Mouse (Mus musculus): ENCODE data around the gene Lrp6.

Lrp6 gene

DNA sequence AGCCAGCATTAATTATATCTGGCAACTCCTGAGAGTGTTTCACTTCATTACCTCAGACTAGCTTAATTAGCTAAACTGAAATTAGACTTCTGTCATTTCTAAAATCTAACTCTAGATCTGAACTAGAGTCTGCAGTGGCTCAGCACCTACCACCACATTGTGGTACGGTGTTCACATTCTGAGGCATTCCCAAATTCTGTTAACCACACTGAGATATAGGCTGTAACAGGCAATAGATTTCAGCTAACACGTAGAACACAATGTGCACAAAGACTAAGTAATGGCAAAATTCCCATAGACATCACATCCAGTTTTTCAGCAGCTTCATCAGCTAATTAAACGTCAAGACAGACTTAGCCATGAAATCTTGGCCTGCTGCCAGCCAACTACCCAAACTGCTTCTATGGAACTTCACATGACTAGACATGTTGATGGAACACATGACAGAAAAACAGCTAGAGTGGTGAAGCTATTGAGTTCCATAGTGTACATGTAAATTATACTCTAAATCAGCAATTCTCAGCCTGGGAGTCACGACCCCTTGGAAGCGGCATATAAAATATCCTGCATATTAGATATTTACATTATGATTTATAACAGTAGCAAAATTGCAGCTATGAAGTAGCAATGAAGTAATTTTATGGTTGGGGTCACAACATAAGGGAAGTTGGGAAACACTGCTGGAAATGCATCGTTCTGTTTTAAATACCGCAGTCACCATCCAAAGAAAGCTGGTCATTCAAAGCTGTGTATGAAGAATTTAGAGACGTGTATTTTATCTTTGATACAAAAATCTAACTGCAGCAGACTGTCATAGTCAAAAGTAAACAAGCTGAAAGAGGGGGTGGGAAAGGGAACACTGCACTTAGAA lies 71.7 kb downstream of the Lrp6 start:
- DNase-seq (ENCODE audit: low spot score): peak; percentile 49

DNA sequence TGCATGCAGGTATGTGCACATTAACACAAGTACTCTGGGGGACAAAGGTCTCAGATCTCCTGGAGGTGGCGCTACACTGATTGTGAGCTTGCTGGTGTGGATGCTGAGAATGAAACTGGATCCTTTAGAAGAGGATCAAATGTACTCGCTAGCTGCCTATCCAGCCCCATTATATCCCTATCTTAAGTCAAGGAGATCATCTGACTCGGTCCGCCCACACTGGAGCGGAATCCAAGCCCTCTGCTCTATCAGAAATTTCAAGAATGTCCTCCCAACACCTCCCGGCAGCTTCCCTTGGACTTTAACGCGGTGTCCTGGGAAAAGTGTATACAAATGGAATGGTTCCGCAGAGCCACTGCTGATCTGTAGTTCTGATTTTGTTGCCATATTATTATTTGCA lies 77.1 kb downstream of the Lrp6 start:
- no peak for DNase-seq (ENCODE audit: low spot score)

DNA sequence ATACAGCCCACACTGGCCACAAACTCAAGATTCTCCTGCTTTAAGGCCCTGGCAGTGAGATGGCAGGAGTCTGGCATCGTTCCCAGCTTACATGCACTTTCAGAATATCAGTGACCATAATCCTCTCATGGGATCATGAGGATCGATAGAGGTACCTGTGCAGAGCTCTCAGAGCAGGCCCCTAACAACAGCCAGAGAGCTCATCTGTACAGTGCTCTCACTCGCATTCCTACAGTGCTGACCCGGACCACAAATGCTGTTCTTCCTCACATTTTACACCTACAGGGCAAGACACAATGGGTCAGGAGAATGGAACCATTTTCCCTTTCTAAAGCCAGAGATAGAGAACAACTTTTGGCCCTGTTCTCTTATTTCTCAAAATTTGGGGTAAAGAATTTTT lies 77.6 kb downstream of the Lrp6 start:
- no peak for DNase-seq (ENCODE audit: low spot score)

DNA sequence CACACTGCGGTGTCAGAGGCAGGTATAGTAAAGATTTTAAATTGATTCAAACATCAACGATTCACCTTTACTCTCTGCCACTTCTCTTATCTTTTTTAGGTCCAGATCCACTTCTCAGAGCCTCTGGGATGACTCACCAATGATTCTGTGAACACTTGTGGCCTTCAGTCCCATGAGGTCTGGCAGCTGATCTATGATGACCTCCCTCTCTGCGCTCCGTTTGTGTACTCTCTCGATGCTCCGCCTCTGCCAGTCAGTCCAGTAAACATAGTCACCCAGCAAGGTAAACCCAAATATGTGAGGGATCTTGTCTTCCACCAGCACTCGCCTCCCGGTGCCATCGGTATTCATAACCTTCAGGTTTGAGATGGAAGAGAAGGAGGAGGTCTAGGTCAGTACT lies 80.4 kb downstream of the Lrp6 start:
- DNase-seq (ENCODE audit: low spot score): no peak

GRCm38 (mm10) chr6:134479481-134479880 lies 87.3 kb downstream of the Lrp6 start:
- DNase-seq (ENCODE audit: low spot score): no peak

DNA sequence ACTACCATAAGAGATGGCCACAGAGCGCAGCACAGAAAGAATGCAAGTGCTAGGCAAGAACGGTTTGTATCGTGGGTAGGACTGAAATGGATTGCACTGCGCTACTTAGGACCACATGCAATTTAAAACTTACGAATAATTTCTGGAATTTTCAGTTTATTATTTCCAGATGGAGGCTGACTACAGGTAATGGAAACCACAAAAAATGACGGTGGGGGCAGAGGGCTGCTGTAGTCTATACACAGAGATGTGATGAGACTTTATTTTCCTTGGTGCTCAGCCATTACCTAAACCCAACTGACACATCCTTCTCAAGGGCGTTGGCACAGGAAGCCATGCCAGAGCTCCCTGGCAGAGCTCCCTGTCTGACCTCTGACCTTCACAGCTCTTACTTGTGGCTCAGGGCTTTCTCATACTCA lies 93.6 kb downstream of the Lrp6 start:
- DNase-seq (ENCODE audit: low spot score): no peak

DNA sequence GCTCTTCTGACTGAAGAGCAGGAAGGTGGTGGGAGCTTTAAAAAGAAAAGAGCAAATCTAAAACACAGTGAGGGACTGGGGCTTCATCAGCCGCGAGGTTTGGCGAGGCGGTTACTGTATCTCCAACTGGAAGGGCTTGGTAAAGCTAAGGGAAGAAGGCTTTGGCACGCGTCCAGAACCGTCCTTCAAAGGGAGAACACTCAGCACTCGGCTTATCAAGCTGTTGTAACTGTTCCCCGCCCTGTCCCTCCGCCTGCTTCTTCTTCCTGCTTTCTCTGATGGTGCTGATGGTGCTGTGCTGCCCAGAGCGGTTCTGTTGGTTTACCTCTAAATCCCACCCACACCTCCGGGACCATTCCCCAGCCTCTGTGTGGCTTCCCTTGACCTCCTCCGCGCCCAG lies 95.9 kb downstream of the Lrp6 start:
- DNase-seq (ENCODE audit: low spot score): peak; percentile 35

DNA sequence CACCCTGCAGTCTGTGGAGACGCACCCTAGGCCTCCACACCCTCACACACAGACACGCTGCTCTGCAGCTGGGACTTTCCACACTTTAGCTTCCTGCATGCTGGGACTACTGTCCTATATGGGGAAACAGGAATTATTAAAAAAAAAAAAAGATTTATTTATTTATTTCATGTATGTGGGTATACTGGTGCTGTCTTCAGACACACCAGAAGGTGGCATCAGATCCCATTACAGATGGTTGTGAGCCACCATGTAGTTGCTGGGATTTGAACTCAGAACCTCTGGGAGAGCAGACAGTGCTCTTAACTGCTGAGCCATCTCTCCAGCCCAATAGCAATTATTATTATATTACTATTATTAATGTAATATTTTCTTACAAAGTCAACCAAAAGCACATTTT lies 97.5 kb downstream of the Lrp6 start:
- DNase-seq (ENCODE audit: low spot score): no peak

- no peak for DNase-seq (ENCODE audit: low spot score)
These were observed 100.0 kb downstream of the Lrp6 start for GRCm38 (mm10) chr6:134466671-134467229.

- no peak for DNase-seq (ENCODE audit: low spot score)
These were observed 105.6 kb downstream of the Lrp6 start for GRCm38 (mm10) chr6:134461175-134461574.

GRCm38 (mm10) chr6:134458376-134458775 lies 108.4 kb downstream of the Lrp6 start:
- no peak for DNase-seq (ENCODE audit: low spot score)

DNA sequence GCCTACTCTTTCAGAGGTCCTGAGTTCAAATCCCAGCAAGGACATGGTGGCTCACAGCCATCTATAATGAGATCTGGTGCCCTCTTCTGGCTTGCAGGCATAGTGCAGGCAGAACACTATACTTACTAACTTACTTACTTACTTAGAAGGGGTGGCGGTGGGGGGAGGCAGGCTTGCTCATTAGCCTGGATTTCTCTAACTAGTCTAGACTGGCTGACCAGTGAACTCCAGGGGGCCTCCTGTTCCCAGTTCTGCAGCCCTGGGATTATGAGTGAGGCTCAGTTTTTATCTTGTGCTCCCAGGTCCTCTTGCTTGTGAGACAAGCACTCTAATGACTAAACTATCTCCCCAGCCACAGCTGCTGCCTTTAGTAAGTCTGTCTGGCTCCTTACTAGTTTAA lies 112.7 kb downstream of the Lrp6 start:
- no peak for DNase-seq (ENCODE audit: low spot score)

DNA sequence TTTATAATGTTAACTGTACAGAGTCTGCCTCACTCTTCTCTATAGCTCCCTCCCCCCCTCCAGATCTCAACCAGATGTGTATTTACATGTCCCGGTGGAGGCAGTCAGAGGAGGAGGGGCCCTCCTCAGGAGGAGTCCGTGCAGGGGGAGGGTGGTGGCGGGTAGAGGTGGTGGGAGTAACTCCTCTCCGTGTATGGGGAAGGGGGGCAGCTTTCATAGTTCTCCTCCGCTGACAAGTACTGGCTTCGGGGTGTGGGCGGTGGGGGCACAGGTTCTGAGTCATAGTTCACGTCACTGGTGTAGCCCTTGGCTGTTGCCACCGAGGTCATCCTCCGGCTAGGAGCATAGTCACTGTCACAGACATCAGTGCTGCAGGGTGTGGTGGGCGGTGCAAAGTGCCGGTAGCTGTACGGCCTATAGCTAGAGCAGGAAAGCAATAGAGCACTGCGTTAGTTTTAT lies 116.1 kb downstream of the Lrp6 start:
- peak; percentile 26 for DNase-seq (ENCODE audit: low spot score)

- DNase-seq (ENCODE audit: low spot score): no peak
These were observed 116.8 kb downstream of the Lrp6 start for GRCm38 (mm10) chr6:134449958-134450357.

GRCm38 (mm10) chr6:134448451-134448850 lies 118.3 kb downstream of the Lrp6 start:
- no peak for DNase-seq (ENCODE audit: low spot score)

DNA sequence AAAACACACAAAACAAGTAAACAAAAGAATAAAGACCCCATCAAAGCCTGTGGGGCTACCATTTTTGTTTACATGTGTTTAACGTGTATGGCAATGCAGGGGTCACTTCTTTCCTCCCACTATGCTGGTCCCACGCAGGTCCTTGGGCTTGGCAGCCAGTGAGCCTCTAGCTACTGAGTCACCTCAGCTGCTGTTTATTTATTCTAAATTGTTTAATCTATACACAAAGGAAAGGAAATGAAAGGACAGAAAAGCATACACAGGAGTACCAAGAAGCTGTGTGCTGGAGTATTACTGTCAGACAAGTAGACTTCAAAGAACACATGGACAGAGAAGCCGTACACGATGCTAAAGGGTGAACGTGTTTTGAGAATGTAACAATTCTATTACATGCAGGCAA lies 122.8 kb downstream of the Lrp6 start:
- no peak for DNase-seq (ENCODE audit: low spot score)

- DNase-seq (ENCODE audit: low spot score): no peak
These were observed 123.4 kb downstream of the Lrp6 start for GRCm38 (mm10) chr6:134443198-134443904.

DNA sequence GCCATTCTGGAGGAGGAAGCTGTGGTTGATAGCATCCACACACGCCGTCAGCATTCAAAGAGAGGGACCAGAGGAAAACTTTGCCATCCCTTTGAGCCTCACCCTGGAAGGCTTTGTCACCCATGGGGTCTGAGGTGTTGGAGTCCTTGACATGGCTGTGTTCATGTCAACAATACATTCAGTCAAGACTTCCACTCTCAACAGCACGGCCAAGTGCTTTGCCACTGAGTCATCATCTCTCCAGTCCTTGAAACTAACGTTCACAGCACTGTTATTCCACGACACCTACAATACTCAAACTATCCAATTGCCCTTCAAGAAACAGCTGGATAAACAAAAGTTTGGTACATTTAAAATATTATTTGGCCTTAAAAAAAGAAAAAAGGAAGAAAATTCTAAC lies 124.5 kb downstream of the Lrp6 start:
- no peak for DNase-seq (ENCODE audit: low spot score)

DNA sequence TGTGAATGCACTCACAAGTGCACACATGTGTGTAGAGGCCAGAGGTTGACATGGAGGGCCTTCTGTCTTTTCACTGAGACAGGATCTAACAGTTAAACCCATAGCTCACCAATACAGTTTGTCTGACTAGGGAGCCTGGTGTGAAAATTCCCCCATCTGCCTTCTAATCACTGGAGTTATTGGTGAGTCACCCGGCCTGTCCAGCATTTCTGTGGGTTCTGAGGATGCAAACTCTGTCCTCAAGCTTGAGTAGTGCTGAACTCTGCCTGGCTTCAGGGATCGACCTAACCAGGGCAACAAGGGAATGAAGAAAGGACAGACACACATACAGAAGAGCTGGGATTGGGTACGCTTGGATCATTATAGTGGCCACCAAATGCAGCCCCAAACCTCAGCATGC lies 125.0 kb downstream of the Lrp6 start:
- DNase-seq (ENCODE audit: low spot score): no peak

GRCm38 (mm10) chr6:134440023-134440422 lies 126.7 kb downstream of the Lrp6 start:
- DNase-seq (ENCODE audit: low spot score): no peak

DNA sequence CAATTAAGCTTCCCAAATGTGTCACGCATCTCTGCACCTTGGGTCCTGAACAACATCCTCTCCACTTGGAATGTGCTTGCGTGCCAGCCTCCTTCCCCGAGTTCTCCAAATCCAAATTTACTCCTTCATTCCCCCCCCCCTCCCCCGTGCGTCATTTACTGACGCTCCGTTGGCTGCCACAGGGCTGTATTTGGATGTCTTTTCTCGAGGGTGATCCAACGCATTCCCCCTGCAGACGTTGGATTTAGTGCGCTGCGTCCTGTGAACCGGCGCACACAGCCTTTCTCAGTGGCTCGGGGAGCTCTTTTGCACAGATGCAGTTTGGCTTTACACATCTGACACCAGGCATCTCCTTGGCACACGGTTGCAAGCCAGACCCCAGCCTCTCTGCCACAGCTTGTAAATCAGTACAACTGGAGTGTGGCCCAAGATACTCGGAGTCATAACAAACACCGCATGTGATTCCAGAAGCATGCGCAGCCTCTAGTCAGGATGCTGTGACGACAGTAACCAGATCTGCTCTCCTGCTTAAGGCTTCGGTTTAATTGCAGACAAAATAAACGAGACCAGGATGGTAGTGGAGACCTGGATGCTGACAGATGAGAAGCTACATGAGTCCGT lies 127.3 kb downstream of the Lrp6 start:
- DNase-seq (ENCODE audit: low spot score): peak; percentile 29

GRCm38 (mm10) chr6:134436955-134437354 lies 129.8 kb downstream of the Lrp6 start:
- DNase-seq (ENCODE audit: low spot score): no peak
